Mouse (Mus musculus) ovary, adult 2 months (tissue): Measurements from ENCODE around the gene Gm21209. TPM values are rescaled to one million over a fixed set of nuclear protein-coding genes. Genes with fewer than 3 reads are reported as not detected.

Experiments used
- polyA plus RNA-seq: library from polyadenylated mRNA; depleted of rRNA; stranded (reverse); fragments of >200 nt; gene quantifications from 2 replicates; pipeline ENCODE4 v1.2.3, GENCODE M21; 2012; rRNA removed

Gm21209 gene
- not detected in 2 replicates for polyA plus RNA-seq

GRCm38 (mm10) chrY:49570856-49571255 lies at the start of gene Gm21209:
Gm21209 (plus strand) TSS chrY:49571156.

